Mouse (Mus musculus) regulatory T cell (primary cell): ENCODE measurements around the gene Ror1.

ENCODE experiments used
- in situ Hi-C: fragments of 300-600 bp; cut with MboI, MseI; formaldehyde crosslinking; loops from one replicate; pipeline ENCODE4 v1.15.1; 2025; ENCODE audit warnings: high pct_unique_total_duplicates

Gene Ror1

DNA sequence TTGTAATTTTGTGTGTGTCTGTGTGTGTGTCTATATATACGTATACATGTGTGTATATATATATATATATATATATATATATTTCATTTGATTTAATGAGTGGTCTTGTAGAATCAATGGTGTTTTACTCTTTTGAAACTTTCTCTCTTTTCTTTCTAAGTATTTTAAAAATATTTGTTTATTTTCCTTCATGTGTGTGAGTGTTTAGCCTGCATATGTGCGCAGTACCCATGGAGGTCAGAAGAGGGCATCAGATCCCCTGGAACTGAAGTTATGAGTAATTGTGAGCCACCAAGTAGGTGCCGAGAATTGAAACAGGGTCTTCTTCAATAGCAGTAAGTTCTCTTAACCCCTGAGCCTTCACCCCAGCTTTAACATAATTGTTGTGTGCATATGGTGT, 20.8 kb downstream of the Ror1 start:
- in situ Hi-C loops, result no loop called here

DNA sequence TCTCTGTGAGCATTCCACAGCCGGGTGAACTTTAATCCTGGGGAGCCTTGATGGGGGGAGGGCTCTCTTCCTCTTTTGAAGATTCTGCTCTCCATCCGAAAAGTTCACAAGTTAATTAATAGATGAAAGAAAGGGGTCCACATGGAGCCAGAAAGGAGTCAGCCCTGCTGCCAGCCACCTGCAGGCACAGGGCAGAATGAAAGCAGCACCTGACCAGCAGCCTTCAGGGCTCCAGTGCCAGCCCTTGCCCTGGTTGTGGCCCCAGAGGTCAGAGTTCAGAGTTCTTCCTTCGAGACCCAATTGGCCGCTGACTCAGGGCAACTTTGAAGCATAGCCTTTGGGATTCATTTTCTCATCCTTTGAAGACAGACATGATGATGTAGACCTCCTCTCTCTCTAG, 23.1 kb downstream of the Ror1 start:
- in situ Hi-C loops, result no loop called here

DNA sequence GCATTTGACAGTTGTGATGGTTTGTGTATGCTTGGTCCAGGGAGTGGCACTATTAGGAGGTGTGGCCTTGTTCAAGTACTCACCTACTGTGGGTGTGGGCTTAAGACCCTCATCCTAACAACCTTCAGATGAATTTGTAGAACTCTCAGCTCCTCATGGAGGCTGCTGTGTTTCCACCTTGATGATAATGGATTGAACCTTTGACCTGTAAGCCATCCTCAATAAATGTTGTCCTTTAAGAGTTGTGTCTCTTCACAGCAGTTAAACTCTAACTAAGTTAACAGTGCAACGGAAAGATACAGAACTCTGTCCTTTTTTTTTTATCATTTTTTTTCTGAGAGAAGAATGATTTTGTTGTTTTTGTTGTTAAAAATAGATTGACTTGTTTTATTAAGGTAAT, 23.8 kb downstream of the Ror1 start:
- in situ Hi-C loops, result no loop called here

DNA sequence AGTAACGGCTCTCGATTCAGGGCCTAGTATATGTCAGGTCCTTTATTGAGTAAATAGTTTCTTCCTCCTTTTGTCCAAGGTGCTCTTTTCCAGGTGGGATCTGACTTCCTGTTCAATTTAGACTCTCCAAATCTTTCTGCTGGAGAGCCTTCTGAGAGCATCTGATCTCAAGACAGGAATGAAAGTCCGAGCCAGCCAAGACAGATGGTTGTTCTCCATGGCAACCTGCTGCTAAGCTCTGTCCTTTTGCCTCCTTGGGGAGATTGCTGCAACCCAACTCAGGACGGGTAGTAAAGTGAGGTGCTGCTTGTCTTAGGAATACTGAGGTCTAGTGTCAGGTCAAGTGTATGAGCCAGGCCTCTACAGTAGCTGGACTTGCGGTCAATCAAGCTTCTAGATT, 25.0 kb downstream of the Ror1 start:
- in situ Hi-C loops, result no loop called here

DNA sequence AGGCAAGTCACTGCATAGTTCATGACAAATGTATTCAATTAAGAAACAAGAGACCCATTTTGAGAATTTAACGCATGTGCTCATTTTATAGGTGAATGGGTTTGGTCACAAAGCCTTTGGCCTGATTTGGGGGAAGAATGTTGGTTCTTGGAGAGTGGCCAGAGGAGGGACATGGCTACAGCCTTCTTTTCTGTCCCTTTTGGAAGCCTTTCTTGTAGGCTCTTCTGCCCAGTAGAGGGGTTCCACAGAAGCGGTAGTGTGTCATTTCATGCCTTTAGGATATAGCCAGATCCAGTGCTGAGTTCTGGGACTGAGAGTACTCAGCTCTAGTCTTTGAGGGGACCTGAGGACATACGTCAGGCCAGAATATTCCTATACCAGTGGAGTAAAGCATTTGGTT, 26.8 kb downstream of the Ror1 start:
- in situ Hi-C loops, result no loop called here

DNA sequence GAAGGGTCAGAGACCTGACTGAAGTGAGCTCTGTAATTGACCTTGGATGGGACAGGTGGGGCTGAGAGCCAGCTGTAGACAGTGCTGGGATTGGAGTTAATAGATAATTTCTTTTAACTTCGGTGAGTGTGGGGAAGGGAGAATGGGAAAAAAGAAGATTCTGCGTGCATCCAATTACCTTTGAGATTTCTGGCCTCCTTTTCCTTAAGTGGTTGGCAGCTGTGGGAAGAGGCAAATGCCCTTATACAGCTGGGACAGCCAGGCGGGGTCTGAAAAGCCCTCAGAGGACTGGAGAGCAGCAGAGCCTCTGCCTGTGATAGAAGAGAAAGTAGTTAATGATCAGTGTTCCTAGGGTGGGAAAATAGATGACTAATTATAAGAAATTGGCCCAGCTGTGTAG, 27.9 kb downstream of the Ror1 start:
- in situ Hi-C loops, result no loop called here

DNA sequence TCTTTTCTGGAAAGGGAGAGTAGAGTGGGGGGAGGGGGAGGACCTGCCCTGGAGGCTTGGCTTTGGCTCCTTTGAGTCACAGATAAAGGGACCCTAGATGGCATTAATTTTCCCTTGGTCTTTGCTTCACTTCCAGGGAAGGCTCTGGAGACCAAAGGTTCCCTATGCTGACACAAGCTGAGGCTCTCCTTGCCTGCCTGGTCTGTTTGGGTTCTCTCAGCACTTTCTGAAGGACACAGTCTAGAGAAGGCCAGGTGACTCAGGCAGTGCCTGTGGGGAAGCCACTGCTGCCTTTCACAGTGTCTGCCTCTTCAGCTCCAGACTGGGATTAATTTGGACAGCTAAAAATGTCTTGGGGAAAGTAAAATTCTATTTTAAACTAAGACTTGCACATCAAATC, 28.5 kb downstream of the Ror1 start:
- in situ Hi-C loops, result no loop called here

DNA sequence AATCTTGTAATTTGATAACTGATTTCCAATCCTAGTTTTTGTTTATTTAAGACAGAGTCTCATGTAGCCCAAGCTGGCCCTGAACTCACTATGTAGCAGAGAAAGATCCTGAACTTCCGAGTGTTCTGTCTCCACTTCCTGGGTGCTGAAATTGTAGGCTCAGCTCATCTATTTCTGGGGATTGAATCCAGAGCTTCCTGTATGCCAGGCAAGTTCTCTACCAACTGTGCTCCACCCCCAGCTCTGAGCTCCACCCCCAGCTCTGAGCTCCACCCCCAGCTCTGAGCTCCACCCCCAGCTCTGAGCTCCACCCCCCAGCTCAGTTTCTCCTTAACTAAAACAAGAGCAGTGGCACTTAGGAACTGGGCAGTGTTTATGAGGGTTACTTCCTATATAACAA, 29.3 kb downstream of the Ror1 start:
- in situ Hi-C loops, result no loop called here

DNA sequence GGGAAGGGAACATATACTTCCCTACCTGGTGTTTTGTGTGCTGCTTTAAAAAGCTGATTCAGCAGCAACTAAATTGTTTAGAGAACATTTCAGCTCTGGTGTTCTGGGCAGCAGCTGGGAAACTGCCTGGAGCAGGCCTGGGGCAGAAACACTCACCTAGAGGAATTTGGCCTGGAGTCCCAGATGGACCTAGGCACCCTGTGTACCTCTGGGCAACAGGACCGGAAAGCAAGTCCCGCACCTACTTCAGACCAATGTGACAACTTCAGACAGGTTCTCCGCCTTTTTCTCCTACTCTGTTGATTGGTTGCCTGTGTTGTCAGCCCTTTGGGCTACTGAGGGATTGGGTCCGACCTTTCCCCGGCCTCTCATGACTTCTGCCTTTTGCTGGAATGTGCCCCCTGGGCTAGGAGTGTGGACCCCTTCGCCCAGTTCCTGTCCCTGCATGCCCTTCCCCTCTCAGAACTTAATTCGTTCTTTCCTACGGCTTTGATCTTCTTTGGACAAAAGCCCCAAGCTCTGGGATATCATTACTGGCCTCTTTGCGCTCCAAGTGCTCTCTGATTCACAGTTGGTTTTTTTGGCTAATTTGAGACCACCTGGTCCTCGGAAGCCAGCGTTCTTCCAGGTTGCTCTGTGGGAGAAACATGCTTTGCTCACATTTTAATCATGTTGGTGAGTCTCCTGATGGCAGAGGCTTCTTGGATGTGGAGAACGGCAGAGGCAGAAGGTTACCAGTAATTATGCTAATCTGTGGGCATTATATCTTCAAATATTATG, 31.1 kb downstream of the Ror1 start:
- in situ Hi-C loops, result no loop called here

DNA sequence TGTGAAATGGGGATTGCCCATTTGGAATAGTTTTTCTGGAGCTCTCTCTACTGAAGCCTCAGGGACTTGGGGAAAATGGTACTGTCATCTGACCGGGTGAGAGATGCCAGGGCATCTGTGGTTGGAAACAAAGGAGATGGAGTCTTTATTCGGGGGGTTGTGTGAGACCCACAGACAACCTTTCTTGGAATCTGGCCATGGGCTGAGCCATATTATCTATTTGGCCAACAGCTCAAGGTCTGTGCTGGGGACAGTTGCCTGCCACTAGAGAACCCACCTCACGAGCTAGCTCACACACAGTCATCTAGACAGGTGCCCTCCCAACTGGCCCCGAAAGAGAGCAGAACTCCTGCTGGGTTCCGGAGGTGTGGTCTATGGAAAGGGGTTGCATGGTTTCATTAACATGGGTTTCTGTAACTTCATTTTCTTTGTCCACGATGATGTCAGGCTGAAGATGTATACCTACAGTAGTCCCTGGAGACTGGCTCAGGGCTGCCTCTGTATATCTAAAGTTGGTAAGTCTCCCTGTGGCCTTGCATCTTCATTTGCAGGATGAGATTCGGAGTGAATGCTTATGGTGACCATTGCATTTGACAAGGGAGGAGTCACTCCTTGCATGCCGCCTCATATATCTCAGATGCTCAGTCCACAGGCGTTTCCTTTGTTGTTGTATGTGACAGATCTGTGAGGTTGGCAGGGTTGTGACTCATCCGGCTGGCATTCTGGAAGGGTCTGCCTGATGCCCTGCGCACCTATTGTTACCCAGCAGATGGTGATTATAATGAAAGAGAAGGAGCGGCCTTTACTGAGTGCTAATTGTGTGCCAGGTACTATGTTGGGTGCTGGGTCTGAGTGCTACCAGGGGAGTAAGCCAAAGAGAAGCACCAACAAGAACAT, 32.7 kb downstream of the Ror1 start:
- in situ Hi-C loops, result no loop called here

DNA sequence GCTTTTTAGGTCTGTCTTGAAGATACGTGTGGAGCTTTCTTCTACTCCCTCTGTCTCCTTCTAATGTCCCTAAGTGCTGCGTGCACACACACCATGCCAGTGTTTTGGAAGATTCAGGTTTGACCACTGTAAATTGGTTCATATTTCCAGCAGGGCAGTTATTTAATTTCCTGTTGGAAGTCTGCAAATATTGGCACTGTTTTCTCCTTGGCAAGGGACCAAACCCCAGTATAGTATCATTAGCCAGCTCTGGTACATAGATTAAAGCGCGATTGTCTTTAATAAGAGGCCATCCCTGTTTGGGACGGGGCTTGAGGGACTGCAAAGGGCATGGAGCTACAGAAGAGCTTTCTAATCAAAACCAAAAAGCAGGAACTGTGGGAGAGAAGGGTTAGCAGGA, 33.6 kb downstream of the Ror1 start:
- in situ Hi-C loops, result no loop called here

DNA sequence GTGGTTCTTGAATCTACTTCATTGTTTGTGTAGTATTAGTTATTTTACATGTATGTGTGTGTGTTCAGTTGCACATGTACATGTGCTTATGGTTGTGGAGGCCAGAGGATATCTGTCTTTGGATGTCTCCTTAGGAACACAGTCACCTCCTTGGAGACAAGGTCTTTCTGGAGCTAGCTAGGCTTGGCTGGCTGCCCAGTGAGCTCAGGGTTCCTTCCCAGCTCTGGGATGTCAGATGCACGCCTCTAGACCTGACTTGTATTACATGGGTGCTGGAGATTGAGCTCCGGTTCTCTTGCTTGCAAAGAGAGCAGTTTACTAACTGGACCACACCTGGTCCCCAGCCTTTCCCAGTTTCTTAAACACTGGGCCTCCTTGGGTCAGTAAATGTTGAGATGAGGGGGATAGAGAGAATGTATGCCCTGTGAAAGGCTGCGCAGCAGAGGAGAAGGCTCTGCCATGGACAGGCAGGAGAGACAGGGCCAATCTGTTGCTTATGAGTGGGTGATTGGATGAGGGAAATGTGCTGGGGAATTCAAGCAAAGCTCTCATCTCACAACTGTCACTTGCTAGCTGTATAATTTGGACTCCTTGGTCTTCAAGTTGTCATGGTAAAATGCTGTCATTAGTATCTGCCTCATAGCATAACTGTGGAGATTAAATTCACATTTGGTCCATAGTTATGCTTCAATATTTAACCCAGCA, 35.3 kb downstream of the Ror1 start:
- in situ Hi-C loops, result no loop called here

DNA sequence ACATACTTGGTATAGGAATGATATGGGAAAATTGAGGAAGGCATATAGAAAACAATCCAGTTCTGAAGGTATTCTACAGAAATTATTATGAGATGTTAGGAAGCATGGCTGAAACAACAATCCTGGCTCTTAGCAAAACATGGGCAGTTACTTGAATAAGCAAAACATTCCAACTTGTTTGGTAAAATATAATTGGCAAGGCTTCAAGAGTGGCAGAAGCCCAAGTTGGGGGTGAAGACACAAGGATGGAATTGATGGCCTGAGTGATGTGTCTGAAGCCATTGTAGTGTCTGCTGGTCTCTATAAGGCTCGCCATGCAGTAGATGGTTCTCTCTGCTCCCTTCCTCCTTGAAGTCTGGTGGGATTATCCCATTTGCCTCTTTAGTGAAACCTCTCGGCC, 35.9 kb downstream of the Ror1 start:
- in situ Hi-C loops, result no loop called here

DNA sequence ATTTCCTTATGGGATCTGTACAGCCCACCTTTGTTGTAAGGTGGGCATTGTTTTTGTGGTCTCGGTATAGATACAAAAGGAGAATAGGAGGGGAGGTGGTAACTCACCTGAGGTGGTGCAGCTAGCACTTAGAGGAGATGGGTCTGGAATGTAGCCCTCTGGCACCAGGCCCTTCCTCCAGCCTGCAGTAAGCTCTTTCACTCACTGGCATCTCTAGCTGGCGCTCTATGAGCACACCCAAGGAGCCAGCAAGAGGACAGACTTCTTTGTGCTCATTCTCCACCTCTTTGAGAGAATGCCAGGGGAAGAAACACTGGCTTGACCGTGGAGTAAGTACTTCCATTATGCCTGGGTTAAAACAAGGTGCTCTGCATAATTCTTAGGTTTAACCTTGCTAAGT, 36.7 kb downstream of the Ror1 start:
- in situ Hi-C loops, result no loop called here

DNA sequence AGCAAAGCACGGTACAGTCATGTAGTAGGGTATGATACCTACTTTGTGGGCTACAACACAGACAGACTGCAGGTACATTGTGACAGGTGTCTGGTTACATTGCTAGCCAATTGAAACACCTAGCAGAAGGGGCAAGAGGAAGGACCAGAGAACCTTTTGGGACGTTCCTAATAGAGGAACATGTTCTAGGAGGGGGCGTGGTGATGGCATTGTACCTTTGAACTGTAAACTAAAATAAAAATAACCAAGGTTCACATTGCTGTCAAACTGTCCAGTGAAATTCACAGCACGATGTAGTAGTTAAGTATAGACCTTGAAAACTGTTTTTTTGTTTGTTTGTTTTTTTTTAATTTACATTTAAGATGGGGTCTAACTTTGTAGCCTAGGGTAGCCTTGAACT, 40.5 kb downstream of the Ror1 start:
- in situ Hi-C loops, result no loop called here

DNA sequence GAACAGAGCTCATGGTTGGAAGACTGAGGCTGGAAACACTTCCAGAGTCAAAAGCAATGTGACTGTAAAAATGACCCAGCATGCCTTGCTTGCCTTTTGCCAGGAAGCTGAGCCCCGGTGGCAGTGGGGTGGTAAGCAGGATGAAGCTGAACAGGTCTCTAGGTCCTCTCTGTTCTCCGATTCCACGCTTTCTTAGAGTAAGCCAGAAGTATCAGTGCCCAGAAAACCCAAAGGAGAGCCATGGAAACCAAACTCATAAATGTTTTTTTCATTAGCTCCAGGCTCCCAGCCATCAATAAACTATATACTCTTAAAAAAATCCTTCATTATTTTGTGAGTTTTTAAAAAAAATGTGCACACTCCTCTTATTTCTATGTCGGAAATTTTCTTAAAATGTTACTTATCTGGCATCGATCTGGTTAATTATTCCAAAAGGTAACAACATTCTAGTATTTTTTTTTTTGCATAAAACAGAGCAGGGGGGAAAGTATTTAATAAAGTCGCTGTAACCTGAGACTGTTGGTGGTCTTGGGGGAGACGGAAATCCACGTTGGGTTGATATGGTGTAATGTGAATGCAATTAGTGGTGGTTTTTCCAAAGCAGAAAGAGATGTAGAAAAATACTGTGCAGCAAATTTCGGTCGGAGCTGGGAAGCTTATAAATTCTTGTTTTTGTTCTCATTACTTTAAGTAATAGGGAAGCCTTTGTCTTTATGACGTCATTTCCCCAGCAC, 41.7 kb downstream of the Ror1 start:
- in situ Hi-C loops, result no loop called here

DNA sequence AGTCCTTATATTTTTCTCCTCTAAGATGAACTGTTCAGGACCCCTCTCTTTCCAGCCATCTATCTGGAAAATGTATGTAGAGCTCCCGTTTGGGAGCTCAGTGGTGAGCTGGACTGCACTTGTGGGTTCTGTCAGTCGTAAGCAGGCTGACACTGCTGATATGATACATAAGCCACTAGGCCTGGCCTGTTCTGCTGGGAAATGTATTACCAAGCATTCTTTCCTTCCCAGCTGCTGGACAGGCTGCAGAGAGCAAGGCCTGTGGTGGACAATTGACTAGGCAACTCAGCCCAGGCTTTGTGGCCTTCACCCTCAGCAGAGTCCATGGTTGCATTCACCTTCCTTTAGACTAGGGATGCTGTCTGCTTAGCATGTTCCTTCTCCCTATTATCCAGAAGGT, 46.0 kb downstream of the Ror1 start:
- in situ Hi-C loops, result no loop called here

DNA sequence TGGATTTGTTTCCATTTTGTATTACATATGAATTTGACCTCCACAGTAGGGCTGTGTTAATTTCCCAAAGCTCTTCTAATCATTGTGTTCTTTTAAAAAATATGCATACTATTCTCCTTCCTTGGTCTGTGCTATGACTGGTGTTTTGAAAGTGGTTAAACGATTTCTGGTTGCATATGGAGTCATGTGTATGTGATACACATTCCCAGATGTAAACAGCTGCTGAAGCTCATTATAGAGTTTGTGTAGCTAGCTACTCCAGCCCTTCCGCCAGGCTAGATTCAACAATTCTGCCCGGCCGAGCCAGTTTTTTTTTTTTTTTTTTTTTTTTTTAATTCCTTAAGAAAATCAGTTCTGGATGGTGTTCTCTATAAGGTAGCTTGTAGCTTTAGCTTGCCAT, 49.2 kb downstream of the Ror1 start:
- in situ Hi-C loops, result no loop called here

DNA sequence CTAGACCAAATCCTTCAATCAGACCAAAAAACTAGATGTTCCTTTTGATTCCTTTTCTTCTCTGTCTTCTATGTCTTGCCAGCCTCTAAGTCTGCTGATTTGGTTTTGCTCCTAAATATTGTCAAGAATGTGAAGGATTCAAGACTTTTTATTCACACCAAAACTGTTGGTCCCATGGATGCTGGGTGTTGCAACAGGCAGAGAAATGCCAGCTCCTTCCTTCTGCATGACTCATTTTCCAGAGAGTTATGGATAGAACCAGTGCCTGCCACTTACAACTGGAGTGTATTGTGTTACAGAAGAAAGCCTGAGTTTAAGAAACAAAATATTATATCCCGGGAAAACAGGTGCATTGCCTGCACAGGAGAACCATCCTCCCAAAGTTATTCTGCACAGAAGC, 55.2 kb downstream of the Ror1 start:
- in situ Hi-C loops, result no loop called here

DNA sequence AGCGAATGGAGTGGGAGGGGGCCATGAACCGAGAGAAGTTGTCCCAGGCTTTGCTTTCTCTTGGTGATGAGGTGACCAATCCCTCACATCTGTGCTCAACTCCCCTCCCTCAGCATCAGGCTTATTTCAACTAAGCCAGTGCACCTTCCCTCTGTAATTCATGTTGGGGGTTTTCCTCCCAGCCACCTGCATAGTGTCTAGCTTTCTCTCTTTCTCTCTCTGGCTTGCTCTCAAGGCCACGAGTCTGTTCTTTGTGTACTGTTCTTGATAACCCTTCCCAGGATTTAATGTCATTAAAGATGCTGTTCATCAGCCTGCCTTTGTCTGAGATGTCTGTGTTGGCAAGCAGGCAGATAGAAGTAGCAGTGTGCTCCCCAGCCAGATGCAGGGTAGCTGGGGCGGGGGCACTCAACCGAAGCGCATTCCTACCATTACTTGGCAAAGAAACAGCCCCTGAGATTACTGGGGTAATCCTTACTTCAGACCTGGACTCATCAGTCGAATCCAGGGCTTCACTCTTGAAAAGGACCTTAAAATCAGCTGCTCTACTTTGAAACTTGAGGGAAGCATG, 59.1 kb downstream of the Ror1 start:
- in situ Hi-C loops, result no loop called here

DNA sequence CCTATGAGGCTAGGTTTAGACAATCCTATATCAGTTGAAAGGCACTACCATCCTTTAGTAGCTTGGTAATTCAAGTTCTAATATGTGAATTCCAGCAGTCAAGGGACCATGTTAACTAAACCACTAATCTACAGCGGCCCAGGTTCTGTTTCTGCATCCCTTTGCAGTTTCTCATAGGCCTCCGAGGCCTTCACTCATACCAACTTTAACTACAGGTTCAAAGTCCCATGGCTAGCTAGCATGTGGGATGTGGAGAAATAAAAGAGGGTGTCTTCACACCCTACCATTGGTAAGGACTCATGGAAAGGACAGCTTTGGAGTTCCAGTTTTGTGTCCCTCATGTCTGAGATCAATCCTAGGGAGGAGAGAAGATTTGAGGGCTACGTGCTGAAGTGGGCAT, 60.1 kb downstream of the Ror1 start:
- in situ Hi-C loops, result no loop called here

DNA sequence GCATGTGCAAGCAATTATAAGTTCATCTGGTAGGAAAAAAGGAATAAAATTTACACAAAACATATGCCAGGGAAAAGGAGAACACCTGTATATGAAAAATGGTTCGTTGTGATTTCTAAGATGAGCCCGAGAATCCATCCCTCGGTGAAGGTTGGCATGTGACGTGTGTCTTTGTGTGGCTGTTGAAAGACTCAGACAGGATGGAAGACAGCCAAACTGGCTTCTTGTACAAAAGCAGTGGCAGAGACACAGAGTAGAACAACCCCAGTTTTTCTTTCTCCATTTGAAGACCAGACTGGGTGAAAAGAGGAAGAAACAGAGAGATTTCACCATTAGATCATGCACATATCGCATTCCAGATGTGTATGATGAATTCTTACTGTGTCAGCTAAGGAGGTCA, 62.8 kb downstream of the Ror1 start:
- in situ Hi-C loops, result no loop called here
